Mouse (Mus musculus): ENCODE measurements around the gene Nsd2. TPM values are rescaled to one million over a fixed set of nuclear protein-coding genes. Genes with fewer than 3 reads are reported as not detected.
"Not testable (repeated sequence)": the region's sequence is repeated elsewhere in the genome, so short reads cannot be mapped to it uniquely, and the experiment has no call there.

Gene Nsd2
- total and polyA plus RNA-seq, 2 experiments from 2014 or later = 69.4 to 76.2 TPM

- Histone ChIP-seq H3K4me2 (ENCODE audit: low read depth, low read length) (peak overlapping the region; percentile 59), H3K9me3 (ENCODE audit: low read length) (no peaks in the 10 kb centered on the region), H3K36me3 (ENCODE audit: insufficient read depth, low read length) (no peaks in the 10 kb centered on the region), H3K27ac (peak overlapping the region; percentile 96), H3K4me1 (ENCODE audit: insufficient read depth, low read length) (peaks cover 6% of the 10 kb centered on the region; the same call in 1 of the 2 replicates), H3K27me3 (ENCODE audit: insufficient read depth, low read length) (no peaks in the 10 kb centered on the region), H3K9ac (replicated peaks; ENCODE audit: low read length) (peak overlapping the region; percentile 93), H3K4me3 (ENCODE audit: low read length) (peak overlapping the region; percentile 90)
- ATAC-seq (peak; percentile 30), DNase-seq (ENCODE audit: low spot score) (no peak)
- under 1% methylated on average over 34 of the region's 39 CpGs for WGBS
- no peak for TF ChIP-seq CTCF (IDR thresholded peaks at IDR 0.05; ENCODE audit: low read depth)
Observed at GRCm38 (mm10) chr5:33935700-33936111, 115.2 kb downstream of the Nsd2 start.

- Histone ChIP-seq H3K36me3 (ENCODE audit: insufficient read depth, low read length) (no peaks in the 10 kb centered on the region), H3K27ac (peak within 1 kb of the TSS; percentile 96), H3K9ac (replicated peaks; ENCODE audit: low read length) (peak within 1 kb of the TSS; percentile 93), H3K4me3 (ENCODE audit: low read length) (peak within 1 kb of the TSS; percentile 90), H3K4me1 (ENCODE audit: insufficient read depth, low read length) (peaks cover 6% of the 10 kb centered on the region; the same call in 1 of the 2 replicates), H3K4me2 (ENCODE audit: low read depth, low read length) (peak within 1 kb of the TSS; percentile 64), H3K27me3 (ENCODE audit: insufficient read depth, low read length) (no peaks in the 10 kb centered on the region), H3K9me3 (ENCODE audit: low read length) (no peaks in the 10 kb centered on the region)
- ATAC-seq (peak; percentile 99), DNase-seq (ENCODE audit: low spot score) (peak; percentile 100)
- peak; percentile 33 for TF ChIP-seq CTCF (IDR thresholded peaks at IDR 0.05; ENCODE audit: low read depth)
- under 1% methylated on average over 61 of the region's 61 CpGs for WGBS
Observed at GRCm38 (mm10) chr5:33936120-33936707, 115.7 kb downstream of the Nsd2 start, which contains the start of gene Nelfa. TSS of gene Nelfa (minus strand) at chr5:33936413.

GRCm38 (mm10) chr5:33937230-33937629 lies 116.7 kb downstream of the Nsd2 start:
- Histone ChIP-seq H3K4me1 (ENCODE audit: insufficient read depth, low read length) (peaks cover 6% of the 10 kb centered on the region; the same call in 1 of the 2 replicates), H3K36me3 (ENCODE audit: insufficient read depth, low read length) (no peaks in the 10 kb centered on the region), H3K27ac (0 out of 2 replicates have a peak overlapping the region, but pooled peaks have one; percentile 96), H3K27me3 (ENCODE audit: insufficient read depth, low read length) (no peaks in the 10 kb centered on the region), H3K4me2 (ENCODE audit: low read depth, low read length) (peak overlapping the region; percentile 64), H3K4me3 (ENCODE audit: low read length) (peak overlapping the region; percentile 90; the same call in 1 of the 2 replicates), H3K9me3 (ENCODE audit: low read length) (no peaks in the 10 kb centered on the region), H3K9ac (replicated peaks; ENCODE audit: low read length) (peak overlapping the region; percentile 93; the same call in 1 of the 2 replicates)
- no peak for TF ChIP-seq CTCF (IDR thresholded peaks at IDR 0.05; ENCODE audit: low read depth)
- ATAC-seq = no peak
- 98% methylated on average over 2 of the region's 2 CpGs for WGBS
- DNase-seq (ENCODE audit: low spot score) = no peak

- Histone ChIP-seq H3K36me3 (ENCODE audit: insufficient read depth, low read length) (no peaks in the 10 kb centered on the region), H3K4me1 (ENCODE audit: insufficient read depth, low read length) (peaks cover 6% of the 10 kb centered on the region; the same call in 1 of the 2 replicates), H3K4me3 (ENCODE audit: low read length) (no peak overlapping the region), H3K4me2 (ENCODE audit: low read depth, low read length) (no peak overlapping the region), H3K27ac (no peak overlapping the region), H3K9me3 (ENCODE audit: low read length) (no peaks in the 10 kb centered on the region), H3K27me3 (ENCODE audit: insufficient read depth, low read length) (no peaks in the 10 kb centered on the region), H3K9ac (replicated peaks; ENCODE audit: low read length) (no peak overlapping the region)
- ATAC-seq (no peak), DNase-seq (ENCODE audit: low spot score) (no peak)
- 83% methylated on average over 3 of the region's 3 CpGs for WGBS
- TF ChIP-seq CTCF (IDR thresholded peaks at IDR 0.05; ENCODE audit: low read depth) = no peak
Observed at GRCm38 (mm10) chr5:33938448-33938847, 117.9 kb downstream of the Nsd2 start.

GRCm38 (mm10) chr5:33947035-33947434 lies 126.5 kb downstream of the Nsd2 start:
- H3K27ac ChIP-seq; H3K27me3 ChIP-seq (ENCODE audit: insufficient read depth, low read length); H3K4me1 ChIP-seq (ENCODE audit: insufficient read depth, low read length); H3K9ac ChIP-seq (replicated peaks; ENCODE audit: low read length); DNase-seq (ENCODE audit: low spot score); H3K4me2 ChIP-seq (ENCODE audit: low read depth, low read length); ATAC-seq; H3K9me3 ChIP-seq (ENCODE audit: low read length); H3K4me3 ChIP-seq (ENCODE audit: low read length); H3K36me3 ChIP-seq (ENCODE audit: insufficient read depth, low read length): not testable (repeated sequence)
- WGBS = 91% methylated on average over 16 of the region's 16 CpGs
- TF ChIP-seq CTCF (IDR thresholded peaks at IDR 0.05; ENCODE audit: low read depth) = peak; percentile 31

Small RNAs within 50 kb of the gene (microRNA-seq; reads per million reads assigned to microRNA genes)
- gene Mir7024 = 0 to 0.36 reads per million in 2 experiments

Other genes starting within 250 kb of the Nsd2 start
- gene Fam53a, start 191.1 kb upstream of the Nsd2 start, total RNA-seq (2014; rRNA removed) = 22.9 and 48.1 TPM in 2 replicates
- gene Fam53a, start 191.1 kb upstream of the Nsd2 start, polyA plus RNA-seq (2015; fragmentation: Nextera tagmentation; extraction: Ambion mirVana) = 26.4 and 27.6 TPM in 2 replicates
- gene Gm9903, start 190.8 kb upstream of the Nsd2 start, total RNA-seq (2014; rRNA removed) = 0.89 and 2.1 TPM in 2 replicates
- gene Gm9903, start 190.8 kb upstream of the Nsd2 start, polyA plus RNA-seq (2015; fragmentation: Nextera tagmentation; extraction: Ambion mirVana) = 0.21 and 0.66 TPM in 2 replicates
- 66.0 and 67.4 TPM in 2 replicates for gene Slbp, start 168.2 kb upstream of the Nsd2 start, total RNA-seq (2014; rRNA removed)
- 128 and 132 TPM in 2 replicates for gene Slbp, start 168.2 kb upstream of the Nsd2 start, polyA plus RNA-seq (2015; fragmentation: Nextera tagmentation; extraction: Ambion mirVana)
- 19.2 and 30.0 TPM in 2 replicates for gene Tacc3, start 162.6 kb upstream of the Nsd2 start, total RNA-seq (2014; rRNA removed)
- gene Tacc3, start 162.6 kb upstream of the Nsd2 start, polyA plus RNA-seq (2015; fragmentation: Nextera tagmentation; extraction: Ambion mirVana) = 39.0 and 49.1 TPM in 2 replicates
- gene Tmem129, start 162.3 kb upstream of the Nsd2 start, total RNA-seq (2014; rRNA removed) = 36.9 and 39.3 TPM in 2 replicates
- gene Tmem129, start 162.3 kb upstream of the Nsd2 start, polyA plus RNA-seq (2015; fragmentation: Nextera tagmentation; extraction: Ambion mirVana) = 22.0 and 23.6 TPM in 2 replicates
- 147 and 148 TPM in 2 replicates for gene Fgfr3, start 99.1 kb upstream of the Nsd2 start, total RNA-seq (2014; rRNA removed)
- 43.5 and 52.1 TPM in 2 replicates for gene Fgfr3, start 99.1 kb upstream of the Nsd2 start, polyA plus RNA-seq (2015; fragmentation: Nextera tagmentation; extraction: Ambion mirVana)
- 59.9 and 67.0 TPM in 2 replicates for gene Letm1, start 37.9 kb upstream of the Nsd2 start, total RNA-seq (2014; rRNA removed)
- gene Letm1, start 37.9 kb upstream of the Nsd2 start, polyA plus RNA-seq (2015; fragmentation: Nextera tagmentation; extraction: Ambion mirVana) = 71.7 and 83.9 TPM in 2 replicates
- gene Nelfa, start 115.7 kb downstream of the Nsd2 start, total RNA-seq (2014; rRNA removed) = 31.2 and 36.2 TPM in 2 replicates
- 29.4 and 29.6 TPM in 2 replicates for gene Nelfa, start 115.7 kb downstream of the Nsd2 start, polyA plus RNA-seq (2015; fragmentation: Nextera tagmentation; extraction: Ambion mirVana)
- gene Gm1673, start 162.7 kb downstream of the Nsd2 start, total RNA-seq (2014; rRNA removed) = 626 and 692 TPM in 2 replicates
- gene Gm1673, start 162.7 kb downstream of the Nsd2 start, polyA plus RNA-seq (2015; fragmentation: Nextera tagmentation; extraction: Ambion mirVana) = 695 and 703 TPM in 2 replicates
- 50.3 and 50.9 TPM in 2 replicates for gene Nat8l, start 175.3 kb downstream of the Nsd2 start, total RNA-seq (2014; rRNA removed)
- gene Nat8l, start 175.3 kb downstream of the Nsd2 start, polyA plus RNA-seq (2015; fragmentation: Nextera tagmentation; extraction: Ambion mirVana) = 6.0 and 6.4 TPM in 2 replicates

All from hindbrain, postnatal 0 days (tissue).